Mouse (Mus musculus) ES-E14 (cell line): ENCODE results near the gene Atp2b4. TPM values are rescaled to one million over a fixed set of nuclear protein-coding genes. Genes with fewer than 3 reads are reported as not detected.

Source experiments
- DNase-seq: peaks from one replicate; pipeline ENCODE4 v3.0.0-alpha.2; 2013; ENCODE audit warnings: low read depth, low spot score
- H3K27ac ChIP-seq: 2 replicates; pipeline ENCODE4 v1.5.1; 2012; ENCODE audit warnings: low read depth, mild to moderate bottlenecking, low read length, moderate library complexity, mixed read lengths; ENCODE audit not compliant: poor library complexity, insufficient read depth, severe bottlenecking
- H3K36me3 ChIP-seq: 2 replicates; pipeline ENCODE4 v1.6.1; 2012; ENCODE audit warnings: mild to moderate bottlenecking, low read length, moderate library complexity, mixed read lengths; ENCODE audit not compliant: control insufficient read depth, poor library complexity, insufficient read depth, severe bottlenecking
- H3K4me1 ChIP-seq, 2 experiments: fragments of 150-350 bp in 1 of 2; sonication (generic) in 1 of 2; 2 replicates each; pipeline ENCODE4 v1.6.1; 2012; ENCODE audit warnings: low read length in 2 of 2, mild to moderate bottlenecking in 1 of 2, mixed read lengths in 1 of 2; ENCODE audit not compliant: control insufficient read depth in 2 of 2, insufficient read depth in 2 of 2, poor library complexity in 1 of 2
- H3K4me3 ChIP-seq, 2 experiments: fragments of 150-350 bp in 1 of 2; sonication (generic) in 1 of 2; 2 replicates each; pipeline ENCODE4 v1.5.1; 2012; ENCODE audit warnings: low read length in 2 of 2, low read depth in 1 of 2, mild to moderate bottlenecking in 1 of 2, mixed read lengths in 1 of 2; ENCODE audit not compliant: insufficient read depth in 1 of 2, poor library complexity in 1 of 2, severe bottlenecking in 1 of 2
- H3K9ac ChIP-seq: 2 replicates; pipeline ENCODE4 v1.6.1; 2012; ENCODE audit warnings: low read depth, mild to moderate bottlenecking, low read length, mixed read lengths; ENCODE audit not compliant: poor library complexity, insufficient read depth, severe bottlenecking
- H3K9me3 ChIP-seq: fragments of 150-350 bp; sonication (generic); 2 replicates; pipeline ENCODE4 v1.6.1; 2012; ENCODE audit warnings: low read depth, mild to moderate bottlenecking, low read length; ENCODE audit not compliant: control insufficient read depth, insufficient read depth
- CHD2 ChIP-seq: IDR thresholded peaks from 2 replicates; pipeline ENCODE4 v1.6.1; 2014; ENCODE audit warnings: mild to moderate bottlenecking, low read depth, low read length, inconsistent platforms
- HCFC1 ChIP-seq: IDR thresholded peaks from 2 replicates; pipeline ENCODE4 v1.6.1; 2012; ENCODE audit warnings: low read length, inconsistent platforms, borderline replicate concordance; ENCODE audit not compliant: insufficient read depth
- MAFK ChIP-seq: IDR thresholded peaks from 2 replicates; pipeline ENCODE4 v1.6.1; 2014; ENCODE audit warnings: mild to moderate bottlenecking, low read depth, low read length, inconsistent platforms; ENCODE audit not compliant: insufficient read depth
- ZC3H11A ChIP-seq: IDR thresholded peaks from 2 replicates; pipeline ENCODE4 v1.6.1; 2012; ENCODE audit warnings: low read depth, mild to moderate bottlenecking, inconsistent platforms, low read length, borderline replicate concordance
- ZNF384 ChIP-seq: IDR thresholded peaks from 2 replicates; pipeline ENCODE4 v1.6.1; 2012; ENCODE audit warnings: low read depth, low read length, inconsistent platforms
- in situ Hi-C, 2 experiments: fragments of 600-800 bp; cut with MboI; formaldehyde crosslinking; loops; one replicate each; pipeline ENCODE4 v1.15.1; 2025; ENCODE audit warnings: low sequenced_read_pairs in 2 of 2, inconsistent platforms in 1 of 2; ENCODE audit not compliant: unreplicated experiment in 2 of 2
- total RNA-seq: library from RNA; depleted of rRNA; stranded (reverse); fragments of 300-350 nt; gene quantifications from 2 replicates; pipeline ENCODE4 v1.2.3, GENCODE M21; 2012

Gene Atp2b4
- total RNA-seq, 1 experiment = 9.8 TPM

DNA sequence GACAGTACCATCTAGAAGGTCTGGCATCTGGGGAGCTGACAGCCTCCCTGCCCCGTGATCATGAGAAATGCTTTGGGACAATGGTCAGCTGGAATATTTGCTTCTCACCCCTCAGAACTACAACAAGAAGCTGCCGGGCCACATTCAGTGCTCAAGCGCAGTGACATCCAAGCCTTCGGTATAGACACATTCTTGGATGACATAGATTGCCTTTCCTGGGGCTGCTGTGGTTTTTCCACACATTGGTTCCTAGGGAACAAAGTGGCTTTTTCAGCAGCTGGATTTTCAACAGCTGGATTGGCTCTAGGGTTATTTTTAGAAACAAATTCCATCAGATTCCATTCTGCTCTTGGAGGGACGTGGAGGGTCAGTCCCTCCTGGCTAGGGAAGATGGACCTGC, 39.6 kb downstream of the Atp2b4 start:
- Histone ChIP-seq H3K4me3 (no peak overlapping the region), H3K9ac (no peak overlapping the region), H3K36me3 (no peaks in the 10 kb centered on the region), H3K9me3 (no peaks in the 10 kb centered on the region), H3K27ac (no peak overlapping the region), H3K4me1 (peaks cover 0 to 3% of the 10 kb centered on the region in 2 experiments; a peak in 2 of 4 replicates)
- TF ChIP-seq HCFC1 (no peak), CHD2 (no peak), MAFK (no peak), ZC3H11A (no peak), ZNF384 (no peak)
- in situ Hi-C loops = no loop called here
- no peak for DNase-seq

DNA sequence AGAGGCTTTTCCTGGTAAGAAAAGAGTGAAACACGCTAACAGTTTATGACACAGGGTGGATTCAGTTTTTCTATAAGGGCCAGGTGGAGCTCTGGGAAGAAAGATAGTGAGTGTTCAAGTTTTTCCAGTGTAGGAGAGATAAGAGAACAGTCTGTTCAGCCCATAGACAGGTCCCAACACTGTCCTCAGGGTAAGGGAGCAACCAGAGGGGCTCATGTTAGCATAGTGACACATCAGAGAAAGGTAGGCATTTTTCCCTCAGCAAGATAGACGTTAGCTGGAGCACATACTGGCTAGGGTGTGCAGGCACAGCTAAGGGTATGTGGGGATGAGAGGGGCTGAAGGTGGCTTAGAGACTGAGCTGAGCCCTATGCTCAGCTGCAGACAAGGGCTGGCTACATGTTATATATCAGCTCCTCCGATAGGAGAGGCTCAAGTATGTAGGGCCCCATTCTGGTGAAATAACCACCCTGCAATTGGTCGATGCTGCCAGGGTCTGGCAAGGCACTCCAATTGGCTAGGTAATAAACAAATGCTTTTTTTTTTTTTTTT, 46.4 kb downstream of the Atp2b4 start:
- no peak overlapping the region for H3K27ac ChIP-seq
- TF ChIP-seq CHD2 (no peak), ZNF384 (no peak), MAFK (no peak), ZC3H11A (no peak), HCFC1 (no peak)
- H3K36me3 ChIP-seq = no peaks in the 10 kb centered on the region
- in situ Hi-C loops = no loop called here
- H3K4me3 ChIP-seq = no peak overlapping the region
- DNase-seq = no peak
- no peak overlapping the region for H3K9ac ChIP-seq
- no peaks in the 10 kb centered on the region for H3K4me1 ChIP-seq
- no peaks in the 10 kb centered on the region for H3K9me3 ChIP-seq

DNA sequence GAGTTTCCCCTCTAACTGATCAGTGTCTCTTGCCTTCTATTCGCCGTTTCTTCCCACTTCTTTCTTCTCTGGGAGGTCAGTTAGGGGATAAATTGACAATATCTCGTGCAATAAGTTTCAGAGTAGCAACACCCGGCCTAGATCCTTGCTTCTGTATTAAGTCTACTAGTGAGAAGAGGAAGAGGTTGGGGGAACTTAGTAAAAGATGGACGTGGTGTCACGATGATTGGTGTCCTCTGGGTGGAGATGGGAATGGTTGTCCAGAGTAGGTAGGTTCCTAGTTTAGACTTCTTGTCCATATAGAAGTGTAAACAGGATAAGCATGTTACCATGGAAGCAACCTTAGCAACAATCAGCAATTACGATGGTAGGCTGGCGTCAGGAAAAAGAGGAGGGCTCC, 47.5 kb downstream of the Atp2b4 start:
- TF ChIP-seq ZNF384 (no peak), HCFC1 (no peak), ZC3H11A (no peak), MAFK (no peak), CHD2 (no peak)
- in situ Hi-C loops = no loop called here
- Histone ChIP-seq H3K9me3 (no peaks in the 10 kb centered on the region), H3K4me1 (no peaks in the 10 kb centered on the region), H3K4me3 (no peak overlapping the region), H3K36me3 (no peaks in the 10 kb centered on the region), H3K27ac (no peak overlapping the region), H3K9ac (no peak overlapping the region)
- DNase-seq = no peak

- no peaks in the 10 kb centered on the region for H3K4me1 ChIP-seq
- DNase-seq = no peak
- in situ Hi-C loops = no loop called here
Observed at GRCm38 (mm10) chr1:133751621-133752020, 49.2 kb downstream of the Atp2b4 start.

GRCm38 (mm10) chr1:133749954-133750353, 50.9 kb downstream of the Atp2b4 start:
- Histone ChIP-seq H3K36me3 (no peaks in the 10 kb centered on the region), H3K4me3 (no peak overlapping the region), H3K9ac (no peak overlapping the region), H3K27ac (no peak overlapping the region), H3K9me3 (no peaks in the 10 kb centered on the region), H3K4me1 (no peaks in the 10 kb centered on the region)
- in situ Hi-C loops = no loop called here
- no peak for DNase-seq
- TF ChIP-seq MAFK (no peak), ZNF384 (no peak), ZC3H11A (no peak), HCFC1 (no peak), CHD2 (no peak)

More at GRCm38 (mm10) chr1:133751621-133752020, 49.2 kb downstream of the Atp2b4 start:
- H3K36me3 ChIP-seq = no peaks in the 10 kb centered on the region
- no peak overlapping the region for H3K27ac ChIP-seq
- TF ChIP-seq HCFC1 (no peak), ZNF384 (no peak), CHD2 (no peak), MAFK (no peak), ZC3H11A (no peak)
- H3K9ac ChIP-seq = no peak overlapping the region
- H3K4me3 ChIP-seq = no peak overlapping the region
- no peaks in the 10 kb centered on the region for H3K9me3 ChIP-seq
